Mouse (Mus musculus): Measurements from ENCODE around the gene Fbln5.

The Fbln5 gene

GRCm38 (mm10) chr12:101818608-101819370, at the start of gene Fbln5:
Gene Fbln5 (minus strand): TSS chr12:101819055.
- no peak for DNase-seq (ENCODE audit: low spot score in 2 of 2)

DNA sequence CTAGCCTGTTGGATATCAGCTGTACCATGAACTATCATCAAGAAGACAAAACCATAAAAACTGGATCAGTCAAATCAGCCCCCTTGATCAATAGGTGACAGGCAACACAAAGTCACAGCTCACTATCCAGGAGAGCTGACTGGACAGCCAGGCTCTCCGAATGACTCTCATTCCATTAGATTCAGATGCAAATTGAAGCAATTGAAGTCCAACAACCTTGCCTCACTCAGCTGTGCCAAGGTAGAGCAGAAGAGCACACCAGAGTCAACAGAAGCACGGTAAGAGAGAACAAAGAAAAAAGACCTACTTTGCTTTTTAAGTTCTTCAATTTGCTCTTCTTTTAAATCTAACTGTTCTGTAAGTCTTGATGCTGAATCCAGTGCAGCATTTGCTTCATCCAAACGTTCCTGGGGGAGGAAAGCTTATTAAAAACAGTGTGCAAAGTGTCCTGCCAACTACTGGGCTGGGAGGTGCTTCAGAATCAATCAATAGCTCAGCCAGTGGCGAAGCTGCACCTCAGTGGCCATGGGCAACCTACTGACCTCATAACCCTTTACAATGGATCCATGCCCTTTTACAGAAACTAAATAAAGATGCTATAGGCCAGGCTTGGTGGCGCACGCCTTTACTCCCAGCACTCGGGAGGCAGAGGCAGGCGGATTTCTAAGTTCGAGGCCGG, 43.6 kb upstream of the Fbln5 start:
- DNase-seq (ENCODE audit: low spot score in 2 of 2), result no peak

DNA sequence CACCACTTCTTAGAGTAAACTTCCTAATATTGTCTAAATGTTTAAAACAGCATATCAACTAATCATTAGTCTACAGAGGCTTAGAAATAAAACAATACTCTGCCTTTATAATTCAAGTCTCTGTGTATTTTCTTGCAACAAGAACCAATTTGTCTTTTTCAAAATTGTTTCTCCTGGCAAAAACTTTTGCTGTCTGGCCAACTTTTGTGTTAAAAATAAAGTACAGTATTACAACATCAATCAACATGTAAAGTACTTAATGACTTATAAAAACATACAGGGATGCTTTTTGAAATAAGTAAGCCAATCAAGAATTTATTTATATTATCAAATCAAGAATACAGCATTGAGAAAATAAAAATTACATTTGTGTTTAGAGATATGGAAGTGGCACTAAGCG, 41.4 kb upstream of the Fbln5 start:
- DNase-seq (ENCODE audit: low spot score in 2 of 2), result no peak

GRCm38 (mm10) chr12:101858011-101858410, 39.2 kb upstream of the Fbln5 start:
- no peak for DNase-seq (ENCODE audit: low spot score in 2 of 2)

DNA sequence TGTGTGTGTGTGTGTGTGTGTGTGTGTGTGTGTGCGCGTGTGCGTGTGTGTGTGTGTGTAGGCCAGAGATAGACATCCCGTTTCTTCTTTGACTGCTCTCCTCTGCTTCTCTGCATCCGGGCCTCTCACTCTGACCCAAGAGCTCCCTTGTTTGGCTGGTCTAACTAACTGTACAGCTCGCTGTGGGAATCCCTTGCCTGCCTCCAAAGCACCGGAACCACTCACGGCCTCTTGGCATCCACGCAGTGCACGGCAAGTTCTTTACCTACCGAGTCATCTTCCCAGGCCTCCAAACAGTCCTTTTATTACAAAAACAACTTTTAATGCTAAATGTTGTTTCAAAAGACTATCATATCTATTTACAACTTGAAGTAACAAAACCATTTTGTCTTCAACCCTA, 35.5 kb upstream of the Fbln5 start:
- no peak for DNase-seq (ENCODE audit: low spot score in 2 of 2)

GRCm38 (mm10) chr12:101851846-101852564, 33.1 kb upstream of the Fbln5 start:
- no peak for DNase-seq (ENCODE audit: low spot score in 2 of 2)

GRCm38 (mm10) chr12:101851314-101851713, 32.5 kb upstream of the Fbln5 start:
- DNase-seq (ENCODE audit: low spot score in 2 of 2), result no peak

- DNase-seq (ENCODE audit: low spot score in 2 of 2), result no peak
Observed at GRCm38 (mm10) chr12:101836546-101837274, 17.9 kb upstream of the Fbln5 start.

- DNase-seq (ENCODE audit: low spot score in 2 of 2), result no peak
Observed at GRCm38 (mm10) chr12:101834715-101835114, 15.9 kb upstream of the Fbln5 start.

DNA sequence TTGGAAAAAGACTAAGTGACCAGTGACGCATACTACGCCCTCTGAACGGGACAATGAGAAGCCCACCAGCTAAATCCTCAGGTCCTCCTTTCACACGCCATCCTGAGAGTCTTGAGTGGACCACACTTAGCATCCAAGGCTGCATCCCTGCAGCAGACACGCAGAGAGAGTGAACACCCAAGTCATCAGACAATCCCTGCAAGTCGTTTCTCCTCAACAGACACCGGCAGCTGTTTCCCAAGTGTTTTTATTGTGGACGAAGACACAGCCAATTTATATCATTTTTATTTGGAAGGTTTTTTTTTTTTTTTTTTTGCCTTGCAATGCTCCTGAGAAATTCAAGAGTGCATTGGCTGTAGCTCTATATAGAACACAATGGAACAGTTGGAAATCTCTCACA, 14.9 kb upstream of the Fbln5 start:
- DNase-seq (ENCODE audit: low spot score in 2 of 2), result no peak

GRCm38 (mm10) chr12:101833115-101833506, 14.3 kb upstream of the Fbln5 start:
- DNase-seq (ENCODE audit: low spot score in 2 of 2), result no peak

DNA sequence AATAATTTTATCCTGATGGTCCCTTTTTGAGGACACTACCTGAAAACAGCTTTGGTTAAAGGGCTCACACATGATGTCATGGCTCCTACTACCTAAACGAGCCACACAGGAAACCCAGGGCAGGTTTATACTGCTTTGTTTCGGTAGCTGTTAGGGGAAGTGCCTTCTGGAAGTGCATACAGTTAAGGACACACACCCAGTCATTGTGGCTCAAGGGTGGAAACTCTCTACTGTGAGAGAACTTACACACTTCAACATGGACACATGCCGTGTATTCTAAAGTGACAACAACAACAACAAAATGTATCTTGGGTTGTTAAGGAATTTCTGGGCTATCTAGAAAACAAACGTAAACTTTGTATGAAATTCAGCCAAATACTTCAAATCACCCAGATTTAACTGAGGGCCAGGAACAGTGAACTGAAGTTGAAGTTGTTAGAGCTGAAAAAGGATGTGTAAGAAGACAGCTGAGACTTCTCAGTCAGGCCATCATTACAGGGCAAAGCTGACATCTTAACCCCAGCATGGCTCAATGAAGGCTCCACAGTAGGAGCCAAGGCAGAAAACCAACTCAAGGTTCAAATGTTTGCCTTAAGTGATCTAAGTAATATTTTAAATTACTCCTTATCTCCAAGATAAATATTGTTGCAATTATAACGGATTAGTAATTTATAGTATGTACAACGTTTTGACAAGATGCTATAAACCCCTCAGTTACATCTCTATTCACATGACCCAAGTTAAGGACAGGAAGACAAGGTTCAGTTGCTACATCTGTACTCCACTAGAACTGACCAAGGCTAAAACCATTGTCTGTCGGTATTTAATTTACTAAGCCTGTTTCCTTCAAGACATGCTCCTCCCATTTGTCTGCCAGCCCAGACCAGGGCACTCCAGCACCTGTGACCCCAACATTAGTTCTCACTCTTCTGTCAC, 13.6 kb upstream of the Fbln5 start:
- no peak for DNase-seq (ENCODE audit: low spot score in 2 of 2)

- no peak for DNase-seq (ENCODE audit: low spot score in 2 of 2)
Observed at GRCm38 (mm10) chr12:101831221-101831620, 12.4 kb upstream of the Fbln5 start.

DNA sequence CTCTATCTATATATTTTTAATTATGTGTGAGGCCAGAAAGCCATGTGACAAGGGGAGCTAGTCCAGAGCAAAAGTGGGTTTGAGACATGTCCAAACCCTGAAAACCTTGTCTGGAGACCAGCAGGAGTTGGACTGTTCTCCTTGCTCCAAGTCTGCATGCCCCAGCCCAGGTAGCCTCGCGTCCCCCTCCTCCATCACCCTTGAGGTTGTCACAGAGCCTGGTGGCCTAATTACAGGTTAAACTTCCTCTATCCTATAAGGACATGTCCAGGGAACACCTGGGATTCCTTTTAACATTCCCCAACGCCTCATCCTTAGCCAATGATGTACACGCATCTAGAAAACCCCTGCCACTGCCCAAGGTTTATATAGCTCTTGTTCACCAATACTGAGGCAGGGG, 4.3 kb upstream of the Fbln5 start:
- no peak for DNase-seq (ENCODE audit: low spot score in 2 of 2)

DNA sequence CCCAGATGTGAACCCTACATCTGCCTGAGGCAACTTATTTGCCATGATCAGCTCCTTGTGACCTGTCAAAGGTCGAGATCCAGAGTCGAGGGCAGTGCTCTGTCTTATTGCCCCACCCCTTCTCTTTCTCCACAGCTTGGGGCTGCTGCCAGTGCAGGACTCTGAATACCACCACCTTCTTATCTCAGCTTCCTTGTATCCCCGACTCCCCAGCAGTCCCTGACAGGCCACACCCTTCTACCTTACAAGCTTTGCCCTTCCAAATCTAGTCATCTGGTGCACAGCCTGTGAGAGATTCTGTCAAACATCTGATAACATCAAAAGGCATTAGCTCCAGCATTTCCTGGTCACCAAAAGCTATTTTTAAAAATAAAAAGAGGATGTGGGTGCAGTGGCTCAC, 2.7 kb upstream of the Fbln5 start:
- no peak for DNase-seq (ENCODE audit: low spot score in 2 of 2)

- DNase-seq (ENCODE audit: low spot score in 2 of 2), result no peak
Observed at GRCm38 (mm10) chr12:101819570-101819969, 715 bp upstream of the Fbln5 start.

DNA sequence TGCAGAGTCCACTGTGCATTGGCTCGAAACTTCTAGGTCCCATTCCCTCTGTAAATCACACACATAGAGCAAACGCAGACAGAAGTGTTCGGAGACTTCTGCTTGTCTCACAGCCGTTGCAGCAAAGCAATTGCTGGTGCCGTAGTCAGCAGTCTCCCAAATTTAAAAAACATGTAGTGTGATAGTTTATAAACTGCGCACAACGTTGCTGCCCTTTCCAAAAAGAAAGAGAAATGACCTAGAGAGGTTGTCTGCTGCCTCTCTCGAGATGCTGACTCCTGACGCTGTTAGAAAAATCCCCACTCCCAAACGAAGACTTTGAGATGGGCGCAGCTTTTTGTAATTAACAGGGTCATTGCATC, 628 bp downstream of the Fbln5 start:
- DNase-seq (ENCODE audit: low spot score in 2 of 2), result no peak

- DNase-seq (ENCODE audit: low spot score in 2 of 2), result peak in 1 of 2 experiments; percentile 3
Observed at GRCm38 (mm10) chr12:101816810-101817209, 2.0 kb downstream of the Fbln5 start.

DNA sequence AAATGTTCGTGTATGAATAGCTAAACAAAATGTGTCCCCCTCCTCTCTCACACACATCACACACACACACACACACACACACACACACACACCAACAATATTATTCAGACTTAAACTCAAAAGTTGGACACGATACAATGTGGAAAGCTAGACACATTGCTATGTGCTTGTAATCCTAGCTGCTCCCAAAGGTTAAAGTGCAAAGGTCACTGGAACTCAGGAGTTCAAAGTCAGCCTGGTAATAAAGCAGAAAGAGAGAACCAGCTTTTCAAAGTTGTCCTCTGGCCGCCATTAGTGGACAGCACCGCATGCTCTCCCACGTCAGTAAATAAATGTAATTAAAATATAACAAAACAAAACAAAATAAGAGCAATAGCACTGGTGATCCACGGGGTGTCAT, 3.1 kb downstream of the Fbln5 start:
- no peak for DNase-seq (ENCODE audit: low spot score in 2 of 2)

DNA sequence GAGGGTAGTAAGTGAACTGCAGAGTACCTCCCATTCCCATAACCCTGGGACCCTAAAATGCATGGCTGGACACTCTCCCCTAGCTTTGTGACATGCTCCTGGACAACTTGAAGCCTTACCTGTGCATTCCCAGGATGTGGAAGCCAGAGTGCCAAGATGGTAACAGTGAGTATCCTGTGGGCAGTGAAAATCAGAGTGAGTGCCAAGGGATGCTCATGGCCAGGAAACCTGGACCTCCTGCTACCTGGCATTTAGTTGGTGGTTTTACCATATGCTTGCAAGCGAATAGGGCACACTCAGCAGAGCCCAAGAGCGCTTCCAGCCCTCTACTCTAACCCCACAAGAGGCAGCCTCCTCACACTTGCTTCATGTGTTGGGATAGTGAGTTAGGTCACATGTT, 4.4 kb downstream of the Fbln5 start:
- DNase-seq (ENCODE audit: low spot score in 2 of 2), result no peak

DNA sequence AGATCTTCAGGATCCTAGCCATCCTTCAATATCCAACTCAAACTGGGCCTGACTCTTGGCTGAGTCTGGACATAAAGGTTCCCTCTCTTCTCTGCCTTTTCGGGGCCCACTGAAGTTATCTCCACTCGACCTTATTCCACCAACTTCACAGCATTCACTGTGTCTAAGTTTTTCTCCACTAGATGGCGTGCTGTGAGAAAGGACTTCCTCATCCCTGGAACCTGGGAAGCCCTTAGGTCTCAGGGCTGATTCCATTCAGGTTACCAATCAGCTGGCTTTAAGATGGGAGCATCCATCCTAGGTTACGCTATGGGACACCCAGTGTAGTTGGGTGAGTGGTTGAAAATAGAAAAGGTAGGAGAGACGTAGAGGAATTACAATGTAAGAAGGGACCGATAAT, 7.7 kb downstream of the Fbln5 start:
- DNase-seq (ENCODE audit: low spot score in 2 of 2), result no peak
